Mouse (Mus musculus) testis, adult 2 months (tissue): Measurements from ENCODE around the gene Map2k4.

Experiments
- CTCF ChIP-seq: fragments of 200-500 bp; IDR thresholded peaks from 2 replicates; pipeline ENCODE4 v1.5.1; 2012; ENCODE audit warnings: low read depth, mild to moderate bottlenecking, inconsistent platforms, low read length, moderate library complexity; ENCODE audit not compliant: control insufficient read depth, insufficient read depth, insufficient replicate concordance
- POLR2A ChIP-seq: fragments of 200-500 bp; IDR thresholded peaks from 2 replicates; pipeline ENCODE4 v1.6.1; 2012; ENCODE audit warnings: low read depth, mild to moderate bottlenecking, inconsistent platforms, low read length, moderate library complexity; ENCODE audit not compliant: control insufficient read depth

DNA sequence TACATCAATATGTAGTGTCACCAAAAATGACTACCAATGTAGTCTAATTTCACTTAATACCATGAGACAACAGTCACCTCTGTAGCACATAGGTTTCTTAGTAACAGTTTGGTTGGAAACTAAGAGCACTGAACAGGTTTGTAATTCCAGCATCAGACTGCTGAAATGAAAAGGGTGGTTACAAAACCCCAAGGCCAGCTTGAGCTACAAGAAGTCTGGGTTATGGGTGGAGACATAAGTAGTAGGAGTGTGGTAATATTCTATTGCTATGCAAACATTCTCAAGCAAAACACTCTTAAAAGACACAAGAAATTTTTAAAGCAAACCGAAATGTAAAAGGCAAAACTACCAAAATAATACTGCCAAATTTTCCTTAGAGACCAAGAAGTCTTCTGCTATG lies 16.6 kb downstream of the Map2k4 start:
- no peak for TF ChIP-seq CTCF
- no peak for TF ChIP-seq POLR2A
